Comparison of ENCODE assay signal across 8 mouse cellular contexts in the genomic region with DNA sequence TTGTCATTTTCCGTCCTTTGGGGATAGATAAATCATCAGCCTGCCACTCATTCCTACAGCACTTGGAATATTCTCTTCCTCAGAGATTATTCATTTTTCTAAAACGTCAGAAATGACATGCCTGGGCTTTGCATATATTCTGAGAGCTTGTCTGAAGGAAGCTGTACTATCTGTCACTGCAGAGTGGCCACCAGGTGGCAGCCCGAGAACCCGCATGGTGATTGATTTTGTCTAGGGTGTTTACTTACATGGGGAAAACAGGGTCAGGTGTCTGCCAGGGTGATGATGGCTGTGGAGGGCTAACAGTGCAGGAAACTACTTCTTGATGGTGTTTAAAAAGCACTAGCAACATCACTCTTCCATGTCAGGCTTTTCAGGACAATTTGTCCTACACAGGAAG.
DNase-seq lines count a peak whose midpoint lies in the region; TF ChIP-seq lines count a peak whose summit lies in the region.

No protein-coding gene starts in this region.

- no peak for TF ChIP-seq EP300 in CH12.LX (IDR thresholded peaks at IDR 0.05; ENCODE audit: low read length)

- TF ChIP-seq RAD21 in CH12.LX (IDR thresholded peaks at IDR 0.05; ENCODE audit: low read depth, low read length) = peak; percentile 90

- no peak overlapping the region for H3K9ac ChIP-seq in CH12.LX (ENCODE audit: insufficient read depth, low read depth)

- intact Hi-C loops in heart, postnatal 10 days (cut with DNase I) = loop anchor here (1.0 to 2.0 kb wide), 3 partner anchors 190 to 999 kb away; no protein-coding TSS in a partner anchor

- no peaks in the 10 kb centered on the region for H3K36me3 ChIP-seq in CH12.LX (replicated peaks in 1 of 2; ENCODE audit: control insufficient read depth in 1 of 2, insufficient read depth in 1 of 2, low read length in 1 of 2)

- H3K79me2 ChIP-seq in CH12.LX (replicated peaks; ENCODE audit: control insufficient read depth, extremely low read depth, insufficient read depth, poor library complexity, severe bottlenecking) = no peaks in the 10 kb centered on the region

- peak; percentile 72 for DNase-seq in CH12.LX (ENCODE audit: extremely low read depth)
- DNase-seq in adrenal gland, adult 18-20 months (ENCODE audit: low spot score in 2 of 2) = peak; percentile 46 to 48
- peak; percentile 26 for DNase-seq in embryo, embryonic 11.5 days (ENCODE audit: low read depth, low spot score)
- peak; percentile 62 to 77 for DNase-seq in heart, postnatal 10 days
- peak; percentile 69 for DNase-seq in layer of hippocampus, adult 9-11 months
- peak; percentile 65 to 68 for DNase-seq in lung, postnatal 4 days
- peak; percentile 45 to 58 for DNase-seq in right cerebral cortex, postnatal 36 days (ENCODE audit: low spot score in 2 of 2)
- DNase-seq in yolk sac, embryonic 10.5 days (ENCODE audit: low spot score) = peak; percentile 28

- H3K27me3 ChIP-seq in CH12.LX (replicated peaks) = no peaks in the 10 kb centered on the region

- H3K9me3 ChIP-seq in CH12.LX (replicated peaks; ENCODE audit: low read length) = no peaks in the 10 kb centered on the region

- in situ Hi-C loops in CH12.LX (cut with MboI; ENCODE audit: low pct_ligation_motif_present, low pct_unique_long_range_greater_than_20kb, low sequenced_read_pairs) = no loop called here

- H3K4me2 ChIP-seq in CH12.LX (ENCODE audit: insufficient read depth, low read depth, poor library complexity, severe bottlenecking) = no peak overlapping the region

- H3K4me1 ChIP-seq in CH12.LX (ENCODE audit: control insufficient read depth in 1 of 2, insufficient read depth in 2 of 2) = peaks cover 5 to 23% of the 10 kb centered on the region in 2 experiments; a peak in 3 of 4 replicates

- no peak for TF ChIP-seq POLR2A in CH12.LX (IDR thresholded peaks at IDR 0.05; ENCODE audit: low read depth, low read length)

- dilution Hi-C loops in CH12.LX (cut with MboI; ENCODE audit: extremely low pct_ligation_motif_present, extremely low pct_unique_long_range_greater_than_20kb, low sequenced_read_pairs) = no loop called here

- no peak overlapping the region for H3K27ac ChIP-seq in CH12.LX (ENCODE audit: insufficient read depth, low read depth)

- peak; percentile 78 to 90 for TF ChIP-seq CTCF in CH12.LX (conservative IDR thresholded peaks at IDR 0.05 in 1 of 2, IDR thresholded peaks at IDR 0.05 in 1 of 2; ENCODE audit: low read depth in 2 of 2, low read length in 2 of 2)

- H3K4me3 ChIP-seq in CH12.LX (replicated peaks in 1 of 3; ENCODE audit: low read depth in 2 of 3, low read length in 2 of 3, poor library complexity in 1 of 3) = no peak overlapping the region

TF ChIP-seq in CH12.LX, 34 proteins besides CTCF, POLR2A, EP300 and RAD21:
- peak; percentile 84 for TF ChIP-seq ZC3H11A (IDR thresholded peaks at IDR 0.05; ENCODE audit: low read depth, low read length)
- TF ChIP-seq ZKSCAN1 (IDR thresholded peaks at IDR 0.05; ENCODE audit: borderline replicate concordance, low read depth, low read length) = no peak
- no peak for TF ChIP-seq ZNF384 (IDR thresholded peaks at IDR 0.05; ENCODE audit: low read depth, low read length)
- TF ChIP-seq JUN (IDR thresholded peaks at IDR 0.05; ENCODE audit: insufficient read depth, low read depth, low read length) = no peak
- no peak for TF ChIP-seq MYC (IDR thresholded peaks at IDR 0.05; ENCODE audit: low read depth, low read length)
- no peak for TF ChIP-seq HCFC1 (IDR thresholded peaks at IDR 0.05; ENCODE audit: low read depth, low read length)
- 0 out of 2 replicates have a peak, but pooled peaks have one; percentile 8 for TF ChIP-seq MAX (IDR thresholded peaks at IDR 0.05; ENCODE audit: low read length)
- no peak; the same call in 1 of the 2 replicates for TF ChIP-seq NELFE (IDR thresholded peaks at IDR 0.05; ENCODE audit: low read depth, low read length)
- TF ChIP-seq SMC3 (IDR thresholded peaks at IDR 0.05; ENCODE audit: low read depth, low read length) = peak; percentile 98
TF ChIP-seq in CH12.LX: peak in this region for 3.
